Mouse (Mus musculus) intestine, postnatal 0 days (tissue): ENCODE data around the gene Ccdc14. TPM values are rescaled to one million over a fixed set of nuclear protein-coding genes. Genes with fewer than 3 reads are reported as not detected.
A peak's percentile ranks its signal among the peaks of the same experiment; 100 is the strongest.

ENCODE experiments used
- ATAC-seq: fragments of 200-750 bp; cut with Nextera tagmentation; 2 replicates; pipeline ENCODE4 v1.8.0; 2017; ENCODE audit warnings: mild to moderate bottlenecking, moderate TSS enrichment, moderate library complexity
- H3K27ac ChIP-seq: fragments of 300-500 bp; sonication (generic); 2 replicates; pipeline ENCODE4 v1.5.1; 2014; ENCODE audit warnings: mild to moderate bottlenecking, low read depth, low read length, moderate library complexity
- H3K27me3 ChIP-seq: fragments of 300-500 bp; sonication (generic); replicated peaks from 2 replicates; pipeline ENCODE4 v1.6.1; 2014; ENCODE audit warnings: low read length, mixed read lengths; ENCODE audit not compliant: control insufficient read depth, insufficient read depth
- H3K36me3 ChIP-seq: fragments of 300-500 bp; sonication (generic); 2 replicates; pipeline ENCODE4 v1.6.1; 2014; ENCODE audit warnings: mild to moderate bottlenecking, moderate library complexity; ENCODE audit not compliant: control insufficient read depth, insufficient read depth
- H3K4me1 ChIP-seq: fragments of 300-500 bp; sonication (generic); replicated peaks from 2 replicates; pipeline ENCODE4 v1.6.1; 2014; ENCODE audit warnings: antibody characterized with exemption, low read length, mixed read lengths; ENCODE audit not compliant: control insufficient read depth, insufficient read depth
- H3K4me2 ChIP-seq: fragments of 300-500 bp; sonication (generic); replicated peaks from 2 replicates; pipeline ENCODE4 v1.6.1; 2014; ENCODE audit warnings: low read depth, mild to moderate bottlenecking, moderate library complexity
- H3K4me3 ChIP-seq: fragments of 300-500 bp; sonication (generic); 2 replicates; pipeline ENCODE4 v1.5.1; 2014; ENCODE audit warnings: low read depth, low read length
- H3K9ac ChIP-seq: fragments of 300-500 bp; sonication (generic); 2 replicates; pipeline ENCODE4 v1.6.1; 2014; ENCODE audit warnings: mild to moderate bottlenecking, low read depth, low read length
- H3K9me3 ChIP-seq: fragments of 300-500 bp; sonication (generic); 2 replicates; pipeline ENCODE4 v1.6.1; 2016; ENCODE audit warnings: mixed run types; ENCODE audit not compliant: control insufficient read depth
- CTCF ChIP-seq: sonication (generic); IDR thresholded peaks from 2 replicates; pipeline ENCODE4 v1.5.1; 2016; ENCODE audit warnings: low read depth, mild to moderate bottlenecking, control low read depth, antibody characterized with exemption, moderate library complexity
- WGBS: fragments of 180-500 bp; shearing (Covaris S2); extraction: QIAGEN DNeasy Blood & Tissue Kit; methylation state at CpG from one replicate; pipeline ENCODE4 v1.1.7; 2014; 5-methylcytosine and 5-hydroxymethylcytosine counted together
- polyA plus RNA-seq: library from polyadenylated mRNA; unstranded; fragments of >200 nt; fragmentation: Nextera tagmentation; extraction: Ambion mirVana; gene quantifications from 2 replicates; pipeline ENCODE4 v1.2.1, GENCODE M21; 2015

The Ccdc14 gene
- polyA plus RNA-seq, 1 experiment from 2014 or later, result 1.7 TPM

DNA sequence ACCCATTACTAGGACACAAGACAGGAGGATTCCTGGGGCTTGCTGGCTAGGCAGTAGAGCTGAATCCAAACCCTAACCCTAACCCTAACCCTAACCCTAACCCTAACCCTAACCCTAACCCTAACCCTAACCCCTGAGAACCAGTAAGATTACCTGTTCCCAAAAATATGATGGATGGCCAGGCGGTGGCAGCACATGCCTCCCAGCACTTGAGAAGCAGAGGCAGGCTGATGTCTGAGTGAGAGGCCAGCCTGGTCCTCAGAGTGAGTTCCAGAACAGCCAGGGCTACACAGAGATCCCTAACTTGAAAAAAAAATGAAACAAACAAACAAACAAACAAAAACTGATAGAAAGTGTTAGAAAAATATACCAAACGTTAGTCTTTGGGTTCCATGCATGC is 52.5 kb downstream of the Ccdc14 start:
- H3K9ac ChIP-seq, result no peak overlapping the region
- no peak overlapping the region for H3K4me3 ChIP-seq
- H3K9me3 ChIP-seq, result no peaks in the 10 kb centered on the region
- H3K4me1 ChIP-seq, result no peaks in the 10 kb centered on the region; the same call in 1 of the 2 replicates
- ATAC-seq, result no peak
- H3K27me3 ChIP-seq, result no peaks in the 10 kb centered on the region
- TF ChIP-seq CTCF, result peak; percentile 31
- no peaks in the 10 kb centered on the region for H3K36me3 ChIP-seq
- H3K4me2 ChIP-seq, result no peak overlapping the region
- 51% methylated on average over 2 of the region's 2 CpGs for WGBS
- no peak overlapping the region for H3K27ac ChIP-seq

DNA sequence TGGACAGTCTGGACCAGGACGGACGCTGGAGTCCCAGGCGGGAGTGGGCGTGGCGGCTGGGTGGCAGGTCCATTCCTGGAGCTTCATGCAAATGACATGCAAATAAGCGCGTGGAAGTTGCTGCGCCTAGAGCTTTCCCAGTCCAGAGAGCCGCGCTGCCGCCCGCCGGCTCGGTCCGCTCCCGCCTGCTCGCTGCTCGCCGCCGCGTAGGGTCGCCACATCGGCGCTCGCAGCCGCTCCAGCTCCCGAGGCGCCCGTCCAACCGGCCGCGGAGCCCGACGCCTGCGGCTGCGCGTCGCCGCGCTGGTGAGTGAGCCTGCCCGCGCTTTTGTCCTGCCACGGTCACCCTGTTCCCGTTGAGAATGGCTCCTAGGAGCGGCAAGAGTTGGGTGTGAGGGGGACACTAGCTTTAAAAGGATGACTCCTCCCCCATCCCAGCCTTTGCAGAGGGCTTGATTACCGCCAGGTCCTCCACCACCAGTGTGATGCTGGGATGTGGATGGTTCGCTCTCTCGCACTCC is 54.7 kb downstream of the Ccdc14 start, which contains the start of gene Mylk:
Mylk (plus strand) TSS at position 146 of the 521 bp plus-strand sequence.
- peak within 1 kb of the TSS; percentile 81 for H3K4me2 ChIP-seq
- H3K4me3 ChIP-seq, result peak within 1 kb of the TSS; percentile 42
- TF ChIP-seq CTCF, result peak; percentile 41; the same call in 1 of the 2 replicates
- peak; percentile 83 for ATAC-seq
- no peaks in the 10 kb centered on the region for H3K36me3 ChIP-seq
- no peaks in the 10 kb centered on the region; the same call in 1 of the 2 replicates for H3K4me1 ChIP-seq
- no peaks in the 10 kb centered on the region for H3K27me3 ChIP-seq
- under 1% methylated on average over 47 of the region's 48 CpGs for WGBS
- H3K9ac ChIP-seq, result 0 out of 2 replicates have a peak within 1 kb of the TSS, but pooled peaks have one; percentile 37
- no peak within 1 kb of the TSS for H3K27ac ChIP-seq
- H3K9me3 ChIP-seq, result no peaks in the 10 kb centered on the region

DNA sequence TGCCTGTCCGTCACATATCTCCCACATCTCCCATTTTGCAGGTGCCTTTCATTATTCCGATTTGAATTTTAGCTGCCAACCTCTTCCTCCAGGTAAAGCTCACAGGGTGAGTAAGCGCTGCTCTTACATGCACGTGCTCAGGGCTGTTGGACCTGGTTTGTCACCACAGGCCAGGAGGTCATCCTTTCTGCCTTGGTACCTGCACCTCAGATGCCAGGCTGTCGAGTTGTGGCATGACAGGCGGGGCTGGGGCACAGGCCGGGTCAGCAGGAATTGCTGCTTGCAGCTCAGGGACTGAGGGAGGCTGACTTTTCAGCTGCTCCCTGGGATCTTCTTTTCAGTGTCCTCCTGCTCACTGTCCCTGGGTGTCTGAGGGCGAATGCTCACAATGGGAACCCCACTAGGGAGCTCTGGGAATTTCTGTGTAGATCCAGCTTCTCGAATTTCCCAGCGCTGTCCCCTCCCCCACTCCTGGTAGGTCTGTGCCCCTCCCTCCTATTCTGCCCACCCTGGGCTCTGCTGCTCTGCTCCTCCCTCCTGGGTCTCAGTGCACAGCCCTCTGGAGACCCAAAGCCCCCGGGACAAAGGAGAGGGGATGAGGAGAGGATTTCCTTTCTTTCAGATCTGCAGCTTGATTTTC is 57.8 kb downstream of the Ccdc14 start:
- H3K27ac ChIP-seq, result no peak overlapping the region
- ATAC-seq, result no peak
- no peak overlapping the region for H3K9ac ChIP-seq
- H3K27me3 ChIP-seq, result no peaks in the 10 kb centered on the region
- H3K36me3 ChIP-seq, result no peaks in the 10 kb centered on the region
- no peak overlapping the region for H3K4me2 ChIP-seq
- TF ChIP-seq CTCF, result no peak
- no peaks in the 10 kb centered on the region; the same call in 1 of the 2 replicates for H3K4me1 ChIP-seq
- no peaks in the 10 kb centered on the region for H3K9me3 ChIP-seq
- WGBS, result 46% methylated on average over 11 of the region's 11 CpGs
- no peak overlapping the region for H3K4me3 ChIP-seq

DNA sequence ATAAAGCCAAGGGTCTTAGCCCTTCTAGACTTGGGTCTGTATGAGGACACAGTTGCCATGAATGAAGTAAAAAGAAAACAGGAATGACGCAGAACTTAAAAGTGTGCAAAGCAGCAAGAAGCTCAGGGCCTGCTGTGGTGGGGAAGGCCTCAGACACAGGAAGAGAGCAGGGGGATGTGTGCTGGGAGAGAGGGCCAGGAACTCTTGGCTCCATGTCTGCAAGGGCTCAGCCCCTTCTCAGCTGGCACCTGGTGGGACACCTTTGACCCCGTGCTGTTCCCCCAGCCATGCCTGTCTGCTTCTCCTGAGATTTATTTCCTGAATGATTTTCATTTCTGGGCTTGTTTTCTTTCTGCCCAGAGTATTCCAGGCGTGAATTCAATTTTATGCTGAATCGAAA is 59.1 kb downstream of the Ccdc14 start:
- WGBS, result 86% methylated on average over 4 of the region's 4 CpGs
- TF ChIP-seq CTCF, result no peak
- Histone ChIP-seq H3K4me3 (no peak overlapping the region), H3K9me3 (no peaks in the 10 kb centered on the region), H3K4me2 (no peak overlapping the region), H3K27ac (no peak overlapping the region), H3K36me3 (no peaks in the 10 kb centered on the region), H3K4me1 (no peaks in the 10 kb centered on the region; the same call in 1 of the 2 replicates), H3K27me3 (no peaks in the 10 kb centered on the region), H3K9ac (no peak overlapping the region)
- ATAC-seq, result no peak

DNA sequence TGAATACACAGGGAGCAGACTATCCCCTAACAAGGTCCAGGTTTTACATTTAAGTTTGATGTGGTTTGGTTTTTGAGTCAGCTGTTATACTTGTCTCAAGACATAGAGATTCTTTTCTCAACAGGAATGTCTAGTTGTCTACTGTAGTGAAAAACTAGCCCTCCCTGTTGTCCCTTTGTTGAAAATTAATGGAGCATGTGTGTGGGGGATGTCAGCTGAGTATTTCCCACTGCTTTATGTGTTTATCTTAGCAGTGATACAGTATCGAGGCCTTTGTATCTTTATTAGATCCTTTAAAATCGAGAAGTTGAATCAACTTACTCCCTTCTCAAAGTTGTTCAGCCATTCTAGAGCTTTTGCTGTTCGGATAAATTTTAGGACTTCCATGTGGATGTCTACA is 61.6 kb downstream of the Ccdc14 start:
- Histone ChIP-seq H3K4me3 (no peak overlapping the region), H3K9me3 (no peaks in the 10 kb centered on the region), H3K9ac (no peak overlapping the region), H3K4me1 (no peaks in the 10 kb centered on the region), H3K36me3 (no peaks in the 10 kb centered on the region), H3K27me3 (no peaks in the 10 kb centered on the region), H3K4me2 (no peak overlapping the region), H3K27ac (no peak overlapping the region)
- 64% methylated on average over 3 of the region's 3 CpGs for WGBS
- no peak for TF ChIP-seq CTCF
- no peak for ATAC-seq

DNA sequence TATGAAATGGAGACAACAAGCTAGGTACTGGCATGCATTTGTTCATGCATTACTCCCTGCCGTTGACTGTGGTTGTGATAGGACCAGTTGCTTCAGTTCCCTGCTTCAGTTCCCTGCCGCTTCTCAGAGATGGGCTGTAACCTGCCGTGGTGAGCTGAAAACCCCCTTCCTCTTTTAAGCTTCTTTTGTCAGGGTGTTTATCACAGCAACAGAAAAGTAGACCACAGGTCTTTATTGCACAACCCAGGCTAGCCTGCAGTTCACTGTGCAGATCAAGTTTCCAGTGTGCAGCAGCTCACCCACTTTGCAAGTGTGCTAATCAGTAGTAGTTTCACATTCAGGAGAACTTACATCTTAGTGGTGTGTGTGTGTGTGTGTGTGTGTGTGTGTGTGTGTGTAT is 62.6 kb downstream of the Ccdc14 start:
- ATAC-seq, result no peak
- Histone ChIP-seq H3K9me3 (no peaks in the 10 kb centered on the region), H3K4me2 (no peak overlapping the region), H3K36me3 (no peaks in the 10 kb centered on the region), H3K27ac (no peak overlapping the region), H3K4me1 (no peaks in the 10 kb centered on the region), H3K4me3 (no peak overlapping the region), H3K27me3 (no peaks in the 10 kb centered on the region), H3K9ac (no peak overlapping the region)
- 91% methylated on average over 3 of the region's 3 CpGs for WGBS
- no peak for TF ChIP-seq CTCF
